In the genomic region with DNA sequence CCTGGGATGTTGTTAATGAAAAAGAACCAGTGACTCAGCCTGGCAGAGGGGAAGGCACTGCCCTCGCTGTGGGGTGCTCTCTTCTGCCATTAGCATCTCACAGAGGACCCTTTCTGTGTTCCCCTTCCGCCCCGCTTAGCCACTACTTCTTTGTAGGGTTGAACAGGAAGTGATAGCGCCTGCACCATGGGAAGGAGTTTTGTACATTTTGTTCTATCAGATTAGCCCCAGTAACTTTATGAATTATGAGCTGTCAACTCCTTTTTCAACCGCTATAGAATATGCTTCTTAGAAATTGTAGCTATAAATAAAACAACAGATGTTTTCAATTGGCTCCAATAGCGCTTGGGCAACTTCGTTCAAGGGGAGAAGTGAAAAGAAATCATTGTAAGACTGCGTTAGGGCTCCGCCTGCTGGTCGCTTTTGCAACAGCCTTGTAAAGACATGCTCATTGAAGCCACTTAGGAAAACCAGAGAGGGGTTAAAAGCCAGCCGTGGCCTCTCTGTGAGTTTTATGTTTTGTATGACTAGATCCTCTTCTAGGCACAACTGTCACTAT, we compare ENCODE assay signal across 8 mouse cellular contexts. TPM values are rescaled to one million over a fixed set of nuclear protein-coding genes. Genes with fewer than 3 reads are reported as not detected.
DNase-seq lines count a peak whose midpoint lies in the region; ATAC-seq lines count a peak whose summit lies in the region.

No protein-coding gene starts in this region.

- H3K36me3 ChIP-seq in hindbrain, embryonic 11.5 days (ENCODE audit: control insufficient read depth, insufficient read depth, low read length), result no peaks in the 10 kb centered on the region

- peak; percentile 66 for ATAC-seq in hindbrain, embryonic 11.5 days (ENCODE audit: low FRiP score)

- H3K9ac ChIP-seq in hindbrain, embryonic 11.5 days (ENCODE audit: low read depth, low read length), result no peak overlapping the region

- DNase-seq in R1 (ENCODE audit: low read depth, low spot score), result peak; percentile 84
- peak; percentile 57 for DNase-seq in cerebellum, adult 9-11 months
- DNase-seq in frontal cortex, adult 2 months (ENCODE audit: extremely low spot score in 1 of 2, low spot score in 1 of 2), result peak; percentile 64 to 93
- DNase-seq in hindbrain, embryonic 11.5 days (ENCODE audit: low spot score), result peak; percentile 92
- peak; percentile 83 to 87 for DNase-seq in layer of hippocampus, postnatal 10 days (ENCODE audit: low spot score in 2 of 2)
- DNase-seq in lung, postnatal 25 days (ENCODE audit: low spot score), result peak; percentile 77
- DNase-seq in retina, postnatal 7 days (ENCODE audit: low read depth, low spot score), result peak; percentile 51
- peak; percentile 83 for DNase-seq in urinary bladder, postnatal 14 days (ENCODE audit: low spot score)

- no peak overlapping the region for H3K4me3 ChIP-seq in hindbrain, embryonic 11.5 days (ENCODE audit: low read depth, low read length)

- no peak overlapping the region; the same call in 1 of the 2 replicates for H3K4me2 ChIP-seq in hindbrain, embryonic 11.5 days (replicated peaks; ENCODE audit: low read depth, low read length)

- H3K27ac ChIP-seq in hindbrain, embryonic 11.5 days (ENCODE audit: low read depth, low read length), result no peak overlapping the region

- H3K9me3 ChIP-seq in hindbrain, embryonic 11.5 days (ENCODE audit: control insufficient read depth, low read length), result no peaks in the 10 kb centered on the region

- no peaks in the 10 kb centered on the region for H3K4me1 ChIP-seq in hindbrain, embryonic 11.5 days (replicated peaks; ENCODE audit: control insufficient read depth, insufficient read depth, low read length)

- H3K27me3 ChIP-seq in hindbrain, embryonic 11.5 days (ENCODE audit: control insufficient read depth, insufficient read depth, low read length), result no peaks in the 10 kb centered on the region

- 5% methylated on average over 11 of the region's 11 CpGs for WGBS in hindbrain, embryonic 11.5 days

RNA-seq across cellular contexts. Expression of gene Pik3r1, which starts 48.6 kb away (rescaled TPM):
- polyA plus RNA-seq in frontal cortex, adult 2 months (2012; rRNA removed), result 49.5 and 49.6 TPM in 2 replicates
- polyA plus RNA-seq in hindbrain, embryonic 11.5 days (2014; fragmentation: Nextera tagmentation; extraction: Ambion mirVana), result 19.0 and 29.8 TPM in 2 replicates
- 100 to 1,000 TPM; 109 to 112 TPM for total RNA-seq in layer of hippocampus, postnatal 10 days (2021)
